Mouse (Mus musculus) cerebellum, adult 11 months (tissue): ENCODE measurements at regions not wholly inside any gene's neighbourhood (a gene's known extent, or its start where the extent isn't known, plus 50 kb on each side); places are given as distances from the start of the nearest gene placed in this dataset.

Experiments used
- DNase-seq: peaks from one replicate; pipeline ENCODE4 v3.0.0; 2022

DNA sequence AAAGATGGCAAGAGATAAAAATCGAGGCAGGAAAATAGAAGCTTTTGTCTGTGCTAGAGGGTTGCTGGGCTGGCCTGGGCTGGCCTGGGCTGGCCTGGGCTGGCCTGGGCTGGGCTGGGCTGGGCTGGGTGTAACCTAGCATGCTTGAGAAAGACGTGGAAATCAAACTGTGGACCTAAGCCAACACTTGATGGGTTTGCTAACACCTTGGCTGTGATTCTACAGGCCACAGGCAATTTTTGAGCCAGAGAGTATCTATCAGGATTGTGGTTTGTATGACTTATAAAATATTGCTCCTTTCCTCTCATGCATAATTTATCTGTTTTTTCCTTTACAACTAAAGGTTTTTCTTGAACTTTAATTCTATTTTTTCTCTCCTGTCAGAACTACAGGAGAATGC lies 417.3 kb upstream of the Ccnh start:
- DNase-seq, result no peak

DNA sequence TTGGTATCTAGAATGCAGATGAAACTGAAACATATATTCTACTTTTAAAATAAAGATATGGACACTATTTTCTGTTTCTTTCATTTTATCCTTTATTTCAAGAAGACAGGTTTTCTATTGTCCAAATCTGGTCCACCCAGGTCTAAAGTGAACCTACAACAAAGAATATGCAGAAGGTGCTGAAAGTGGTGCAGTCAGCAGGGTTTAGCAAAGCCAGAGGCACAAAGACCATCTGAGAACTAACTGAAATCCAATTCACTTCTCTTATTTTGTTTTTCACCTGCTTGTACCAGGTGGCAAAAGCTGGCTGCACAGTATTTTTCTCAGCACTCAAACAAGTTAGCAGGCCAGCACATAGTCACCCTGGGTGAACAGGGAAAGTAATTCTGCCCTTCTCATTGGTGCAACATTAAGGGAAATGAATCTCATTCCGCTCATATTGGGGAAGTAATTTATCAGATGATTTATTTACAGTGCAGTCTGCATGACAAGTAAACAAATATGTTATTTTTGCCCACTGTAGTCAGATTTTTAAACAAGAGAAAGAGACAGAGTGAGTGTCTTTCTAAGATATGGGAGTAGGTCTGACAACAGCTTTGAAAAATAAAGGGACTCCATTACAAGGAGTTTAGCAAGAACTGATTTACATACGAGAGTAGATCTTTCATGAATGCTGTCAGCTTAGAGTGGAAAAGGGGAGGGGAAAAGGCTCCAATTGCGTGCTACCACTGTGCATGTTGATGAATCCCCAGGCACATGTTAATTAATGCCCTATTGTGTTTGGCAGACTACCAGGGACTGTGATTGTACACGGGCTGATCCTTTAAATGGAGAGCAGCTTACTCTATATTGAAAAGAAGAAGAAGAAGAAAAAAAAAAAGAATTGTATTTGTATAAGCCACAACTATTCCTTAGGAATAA lies 405.9 kb upstream of the Ccnh start:
- no peak for DNase-seq

DNA sequence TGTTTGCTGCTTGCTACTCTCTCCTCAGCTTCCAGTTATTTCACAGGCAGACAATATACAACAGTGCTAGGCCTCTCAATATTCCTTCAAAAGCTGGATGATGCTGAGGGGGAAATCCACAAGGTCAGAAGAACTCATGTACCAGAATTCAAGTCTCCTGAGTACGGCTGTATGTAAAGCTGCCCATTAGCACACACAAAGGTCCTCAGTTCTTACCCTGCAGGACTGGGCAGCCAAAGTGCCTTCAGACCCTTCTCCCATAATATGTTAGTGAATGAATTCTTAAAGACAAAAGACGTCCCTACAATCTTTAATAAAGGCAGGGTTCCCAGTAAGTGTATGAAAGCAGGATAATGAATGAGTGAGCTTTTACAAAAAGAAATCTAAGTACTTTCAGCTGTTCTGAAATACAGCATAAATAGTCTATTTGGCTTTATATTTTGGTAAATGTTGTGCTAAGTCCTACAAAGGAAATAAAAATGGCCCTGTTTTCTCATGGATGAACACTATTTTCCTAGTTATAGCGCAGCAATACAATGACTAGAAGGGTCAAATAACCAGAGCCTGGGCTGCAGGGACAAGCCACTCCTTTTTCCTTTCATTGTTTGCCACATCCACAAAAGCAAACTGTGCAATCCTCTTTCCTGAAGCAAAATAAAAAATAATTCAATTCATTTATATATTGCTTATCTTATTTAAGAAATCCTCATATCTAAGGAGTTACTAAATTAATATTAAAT lies 384.8 kb upstream of the Ccnh start:
- DNase-seq, result no peak

DNA sequence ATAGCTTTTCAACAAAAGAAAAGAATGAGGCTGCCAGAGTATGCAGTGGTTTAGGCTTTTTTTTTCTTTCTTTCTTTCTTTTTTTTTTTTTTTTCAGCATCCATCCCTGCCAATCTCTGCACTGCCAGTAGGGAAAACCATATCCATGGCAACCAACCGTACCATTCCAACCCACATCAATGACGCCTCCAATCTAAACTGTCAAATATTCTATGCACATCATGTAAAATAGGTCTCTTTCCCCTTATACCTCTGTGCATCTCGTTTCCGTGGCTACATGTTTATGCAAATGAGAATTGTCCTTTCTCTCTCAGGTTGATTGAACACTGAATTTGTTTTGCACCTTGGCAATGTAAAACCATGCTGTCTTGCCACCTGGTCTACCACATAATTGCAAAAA lies 384.0 kb upstream of the Ccnh start:
- no peak for DNase-seq

DNA sequence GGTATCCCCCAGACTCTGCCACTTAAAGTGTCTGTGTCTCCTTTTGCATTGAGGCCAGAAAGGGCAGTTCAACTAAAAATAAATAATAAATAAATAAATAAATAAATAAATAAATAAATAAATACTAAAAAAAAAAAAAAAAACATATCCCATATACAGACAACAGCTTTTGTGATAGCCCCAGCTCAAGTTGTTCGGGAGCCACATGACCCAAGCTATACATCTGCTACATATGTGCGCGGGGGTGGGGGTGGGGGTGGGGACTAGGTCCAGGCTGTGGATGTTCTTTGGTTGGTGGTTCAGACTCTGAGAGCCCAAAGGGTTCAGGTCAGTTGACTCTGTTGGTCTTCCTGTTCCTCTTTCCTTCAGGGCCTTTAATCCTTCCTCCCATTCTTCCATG lies 379.6 kb upstream of the Ccnh start:
- no peak for DNase-seq
